Mouse (Mus musculus) yolk sac, embryonic 10.5 days (tissue): ENCODE data around the gene Gm44503.

Experiments
- DNase-seq: peaks from one replicate; pipeline ENCODE4 v3.0.0-alpha.2; 2017; ENCODE audit warnings: low spot score

Gm44503 gene

DNA sequence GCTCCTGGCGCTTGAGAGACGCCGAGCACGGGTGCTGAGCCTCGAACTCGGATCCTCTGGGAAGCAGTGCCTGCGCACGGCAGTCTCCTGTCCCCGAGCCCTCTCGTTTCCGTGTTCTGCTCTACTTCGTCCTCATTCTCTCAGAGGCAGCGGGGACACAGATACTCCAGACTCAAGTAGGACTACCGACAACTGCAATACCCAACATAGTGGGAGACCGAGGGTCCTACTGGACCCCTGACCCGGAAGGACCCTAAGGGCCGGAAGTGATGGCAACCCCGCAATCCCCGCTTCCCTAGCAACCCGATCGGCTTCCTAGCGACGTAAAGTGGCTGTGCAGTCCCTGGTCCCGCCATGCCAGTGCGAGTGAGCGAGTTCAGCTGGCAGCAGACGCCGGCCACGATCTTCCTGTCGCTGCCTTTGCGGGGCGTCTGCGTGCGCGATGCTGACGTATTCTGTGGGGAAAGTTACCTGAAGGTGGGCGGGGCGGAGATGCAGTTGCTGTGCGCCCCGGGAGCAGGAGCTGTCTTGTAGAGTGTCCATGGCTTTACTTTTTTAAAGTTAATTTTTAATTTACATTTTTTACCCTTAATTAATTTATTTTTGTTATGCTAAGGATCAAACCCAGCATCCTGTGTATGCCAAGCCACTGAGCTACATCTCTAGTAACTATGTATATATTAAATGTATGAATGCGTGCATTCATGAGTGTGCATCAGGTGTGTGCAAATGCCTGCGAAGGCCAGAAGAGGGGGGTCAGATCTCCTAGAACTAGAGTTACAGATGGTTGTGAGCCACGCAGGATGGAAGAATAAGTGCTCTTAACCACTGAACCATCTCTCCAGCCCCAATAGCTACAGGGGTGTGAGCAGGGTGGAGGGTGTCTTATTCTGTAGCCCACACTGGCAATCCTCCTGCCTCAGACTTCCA is at the start of gene Gm44503, which contains the start of gene Dyx1c1:
Gm44503 (plus strand) TSS at position 332 of the 930 bp plus-strand sequence.
Dyx1c1 (plus strand) TSS at position 265 of the 930 bp plus-strand sequence.
- peak; percentile 87 for DNase-seq

DNA sequence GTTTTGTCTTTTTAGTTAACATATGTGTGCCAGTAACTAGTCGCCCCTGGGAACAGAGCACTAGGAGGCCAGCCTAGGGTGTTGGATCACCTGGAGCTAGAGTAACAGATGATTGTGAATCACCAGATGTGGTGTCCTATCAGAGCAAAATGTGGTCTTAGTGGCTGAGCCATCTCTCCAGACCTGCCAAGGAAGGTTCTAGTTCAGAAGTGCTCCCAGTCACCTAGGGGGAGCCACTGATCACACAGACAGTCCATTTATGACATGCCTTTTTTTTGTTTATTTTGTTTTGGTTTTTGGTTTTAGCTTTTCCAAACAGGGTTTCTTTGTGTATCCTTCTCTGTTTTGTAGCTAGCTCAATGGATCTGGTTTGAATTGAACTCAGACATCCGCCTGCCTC is 47.3 kb upstream of the Gm44503 start:
- no peak for DNase-seq

- no peak for DNase-seq
Observed at GRCm38 (mm10) chr9:72913551-72913950, 45.1 kb upstream of the Gm44503 start.

GRCm38 (mm10) chr9:72915728-72916127 is 42.9 kb upstream of the Gm44503 start:
- no peak for DNase-seq

- DNase-seq, result no peak
Observed at GRCm38 (mm10) chr9:72923068-72923467, 35.6 kb upstream of the Gm44503 start.

DNA sequence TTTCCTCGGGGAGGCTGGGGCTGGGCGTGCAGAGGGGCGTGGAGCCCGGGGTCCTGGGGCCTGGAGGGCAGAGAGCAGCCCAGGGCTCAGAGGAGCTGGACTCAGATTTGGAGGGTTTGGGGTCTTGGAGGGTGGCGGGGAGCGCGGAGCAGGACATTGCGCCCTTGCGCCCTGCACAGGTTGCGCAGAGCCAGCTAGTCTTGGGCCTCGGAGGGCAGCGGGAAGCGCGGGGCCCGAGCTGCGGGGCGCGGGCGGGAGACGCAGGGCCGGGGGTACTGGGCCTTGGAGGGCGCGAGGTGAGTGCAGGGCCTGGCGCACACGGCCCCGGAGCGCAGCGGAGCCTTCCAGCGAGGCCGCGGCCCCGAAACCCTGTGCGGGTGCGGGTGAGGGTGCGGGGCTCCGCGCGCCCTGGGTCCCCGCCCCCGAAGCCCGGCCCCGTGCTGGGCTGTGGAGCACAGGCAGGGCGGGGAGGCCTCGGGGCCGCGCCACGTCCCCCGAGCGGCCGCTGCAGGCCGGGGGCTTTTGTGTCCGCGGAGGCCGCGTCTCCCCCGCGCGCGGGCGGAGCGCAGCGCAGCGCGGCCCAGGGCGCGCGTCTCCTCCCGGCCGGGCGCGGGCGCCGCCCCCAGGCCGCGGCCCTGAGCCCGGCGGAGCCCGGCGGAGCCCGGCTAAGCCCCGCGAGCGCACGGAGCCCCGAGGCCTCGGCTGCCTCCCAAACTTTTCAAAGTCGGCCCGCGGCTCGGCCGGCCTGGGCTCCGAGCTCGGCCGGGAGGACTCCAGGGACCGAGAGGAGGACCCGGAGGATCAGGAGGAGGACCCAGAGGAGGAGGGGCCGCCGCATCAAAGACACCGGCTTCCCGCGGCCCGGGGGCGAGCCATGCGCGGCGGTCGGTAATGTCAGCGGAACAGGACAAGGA is 33.4 kb upstream of the Gm44503 start, which contains the start of gene Pygo1:
Pygo1 (plus strand) TSS at position 625 of the 914 bp plus-strand sequence.
- peak; percentile 63 for DNase-seq

DNA sequence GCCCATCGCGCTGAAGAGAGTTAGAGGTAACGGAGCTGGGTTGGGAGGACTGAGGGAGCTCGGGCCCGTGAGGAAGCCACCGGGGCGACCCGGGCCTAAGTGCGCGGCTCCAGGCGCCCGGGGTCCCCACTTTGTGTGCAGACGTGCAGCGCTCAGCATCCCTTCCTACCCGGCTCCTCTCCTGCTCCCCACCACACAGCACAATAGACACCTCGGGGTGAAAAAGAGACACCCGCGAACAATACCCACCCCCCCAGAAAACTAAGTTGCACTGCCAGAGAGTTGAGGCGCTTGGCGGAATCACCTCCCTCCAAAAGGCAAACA is 32.8 kb upstream of the Gm44503 start:
- DNase-seq, result no peak

DNA sequence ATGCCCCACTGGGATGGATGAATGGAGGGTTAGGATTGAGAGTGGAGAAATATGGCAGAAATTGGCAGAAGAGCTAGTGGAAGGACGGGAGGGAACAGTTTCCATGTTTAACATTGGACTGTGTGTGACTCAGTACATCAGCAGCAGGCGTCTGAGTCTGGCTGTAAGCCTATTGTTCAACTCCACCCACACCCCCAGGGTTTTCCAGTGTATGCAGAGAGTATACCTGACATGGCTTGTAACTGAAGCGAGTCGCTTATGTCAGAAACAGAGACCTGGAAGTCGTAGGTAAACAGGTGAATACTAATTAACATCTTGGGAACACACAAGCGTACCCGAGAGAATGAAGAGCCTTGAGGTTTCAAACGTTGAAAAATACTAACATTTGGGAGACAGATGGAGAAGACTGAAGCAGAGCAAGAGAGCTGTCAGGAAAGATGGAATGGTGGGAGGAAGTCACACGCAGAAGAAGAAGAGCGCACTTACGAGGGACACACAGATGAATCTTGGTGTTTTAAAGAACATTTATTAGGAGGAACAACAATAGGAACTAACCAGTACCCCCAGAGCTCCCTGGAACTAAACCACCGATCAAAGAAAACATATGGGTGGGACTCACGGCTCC is 27.4 kb upstream of the Gm44503 start:
- no peak for DNase-seq

DNA sequence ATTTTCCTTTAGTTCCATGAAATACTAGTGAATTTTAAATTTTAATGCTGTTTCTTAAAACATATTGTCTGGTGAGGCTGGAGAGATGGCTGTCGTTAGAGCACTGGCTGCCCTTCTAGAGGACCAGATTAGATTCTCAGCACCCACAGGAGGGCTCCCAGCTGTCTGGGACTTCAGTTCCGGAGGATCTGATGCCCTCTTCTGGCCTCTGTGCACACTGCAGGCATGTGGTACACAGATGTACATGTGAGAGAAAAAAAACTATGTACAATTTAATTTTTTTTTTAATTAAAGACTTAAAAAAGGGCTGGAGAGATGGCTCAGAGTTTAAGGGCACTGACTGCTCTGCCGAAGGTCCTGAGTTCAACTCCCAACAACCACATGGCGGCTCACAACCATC is 23.3 kb upstream of the Gm44503 start:
- no peak for DNase-seq

GRCm38 (mm10) chr9:72936301-72936700 is 22.4 kb upstream of the Gm44503 start:
- DNase-seq, result no peak

DNA sequence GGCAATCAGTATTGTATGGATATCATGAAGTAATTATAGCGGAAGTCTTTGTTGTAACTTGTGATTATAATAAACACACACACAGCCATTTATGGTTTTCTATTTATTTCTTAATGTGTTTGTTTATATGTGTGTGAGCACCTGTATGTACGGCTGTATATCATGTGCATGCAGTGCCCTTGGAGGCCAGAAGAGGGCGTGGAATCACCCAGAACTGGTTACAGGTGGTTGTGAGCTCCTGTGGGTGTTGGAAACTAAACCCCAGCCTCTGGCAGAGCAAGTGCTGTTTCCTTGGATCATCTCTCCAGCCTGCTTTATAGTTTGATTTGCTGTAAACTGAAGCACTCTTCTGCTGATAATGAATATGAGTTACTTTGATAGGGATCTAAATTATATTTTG is 15.2 kb upstream of the Gm44503 start:
- DNase-seq, result no peak

- DNase-seq, result no peak
Observed at GRCm38 (mm10) chr9:72944286-72944685, 14.4 kb upstream of the Gm44503 start.

GRCm38 (mm10) chr9:72947010-72947409 is 11.6 kb upstream of the Gm44503 start:
- DNase-seq, result no peak

GRCm38 (mm10) chr9:72949572-72949971 is 9.1 kb upstream of the Gm44503 start:
- DNase-seq, result no peak

DNA sequence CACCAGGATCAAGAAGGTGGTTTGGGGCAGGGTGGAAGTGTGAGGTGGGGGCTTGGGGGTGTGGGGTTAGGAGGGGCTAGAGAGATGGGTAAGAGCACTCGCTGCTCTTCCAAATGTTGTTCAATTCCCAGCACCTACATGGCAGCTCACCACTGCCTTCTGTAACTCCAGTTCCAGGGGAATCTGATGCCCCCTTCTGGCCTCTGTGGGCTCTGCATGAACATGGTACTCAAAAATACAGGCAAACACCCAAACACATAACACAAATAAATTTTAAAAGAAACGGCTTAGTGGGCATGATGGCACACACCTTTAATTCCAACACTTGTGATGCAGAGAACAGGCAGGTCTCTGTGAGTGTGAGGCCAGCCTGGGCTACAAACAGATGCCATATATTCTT is 3.9 kb upstream of the Gm44503 start:
- DNase-seq, result no peak

- no peak for DNase-seq
Observed at GRCm38 (mm10) chr9:72955546-72955945, 3.1 kb upstream of the Gm44503 start.

- peak; percentile 79 for DNase-seq
Observed at GRCm38 (mm10) chr9:72961346-72961745, 2.7 kb downstream of the Gm44503 start.

- DNase-seq, result peak; percentile 34
Observed at GRCm38 (mm10) chr9:72961959-72962358, 3.3 kb downstream of the Gm44503 start.

DNA sequence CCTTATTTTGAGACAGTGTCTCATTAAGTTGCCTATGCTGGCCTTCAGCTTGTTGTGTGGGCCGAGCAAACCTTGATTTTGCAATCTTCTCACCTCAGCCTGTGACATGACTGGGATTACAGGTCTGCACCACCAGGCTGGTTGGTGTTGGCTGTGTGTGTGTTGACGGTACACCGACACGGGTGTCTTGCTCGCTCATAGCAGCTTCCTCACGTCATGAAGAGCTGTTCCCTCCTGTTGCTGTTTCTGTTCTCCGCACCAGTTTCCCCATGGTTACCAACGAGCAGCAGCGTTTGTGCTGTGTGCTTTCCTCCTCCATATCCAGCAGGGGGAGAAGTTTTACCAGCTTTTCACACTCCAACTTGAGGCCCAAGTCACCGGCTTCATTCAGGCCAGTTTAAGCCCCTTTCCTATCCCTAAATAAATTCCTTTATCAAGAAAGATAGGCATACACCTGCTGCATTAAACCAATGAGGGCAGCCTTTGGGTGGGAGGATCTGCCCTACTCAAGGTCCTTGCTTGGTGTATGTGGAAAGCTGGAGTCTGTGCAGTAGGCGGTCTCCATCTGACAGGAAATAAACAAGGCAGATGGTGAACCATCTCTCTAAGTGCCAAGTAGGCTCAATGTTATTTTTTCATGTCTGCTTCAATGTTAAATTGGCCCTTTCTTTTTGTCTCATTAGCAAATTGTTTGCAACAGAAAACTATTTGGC is 9.9 kb downstream of the Gm44503 start:
- peak; percentile 42 for DNase-seq

DNA sequence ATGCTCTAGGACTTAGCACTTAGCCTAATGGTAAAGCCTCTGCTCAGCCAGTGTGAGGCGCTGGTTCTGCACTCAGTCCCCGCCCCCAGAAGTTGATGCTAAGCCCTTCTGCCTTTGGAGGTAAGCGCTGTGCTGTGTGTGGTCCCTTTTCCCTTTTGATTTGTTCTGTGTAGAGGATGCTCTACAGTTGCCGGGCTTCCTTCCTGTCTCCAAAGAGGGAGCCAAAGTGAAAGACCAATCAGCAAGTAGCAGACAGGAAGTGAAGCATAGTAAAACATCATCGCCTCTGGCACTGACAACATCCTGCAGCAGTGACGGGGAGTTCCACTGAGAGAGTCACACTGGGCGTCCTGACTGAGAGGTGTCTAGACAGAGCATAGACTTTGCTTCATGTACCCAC is 11.2 kb downstream of the Gm44503 start:
- DNase-seq, result no peak

- DNase-seq, result no peak
Observed at GRCm38 (mm10) chr9:72972435-72972834, 13.8 kb downstream of the Gm44503 start.

DNA sequence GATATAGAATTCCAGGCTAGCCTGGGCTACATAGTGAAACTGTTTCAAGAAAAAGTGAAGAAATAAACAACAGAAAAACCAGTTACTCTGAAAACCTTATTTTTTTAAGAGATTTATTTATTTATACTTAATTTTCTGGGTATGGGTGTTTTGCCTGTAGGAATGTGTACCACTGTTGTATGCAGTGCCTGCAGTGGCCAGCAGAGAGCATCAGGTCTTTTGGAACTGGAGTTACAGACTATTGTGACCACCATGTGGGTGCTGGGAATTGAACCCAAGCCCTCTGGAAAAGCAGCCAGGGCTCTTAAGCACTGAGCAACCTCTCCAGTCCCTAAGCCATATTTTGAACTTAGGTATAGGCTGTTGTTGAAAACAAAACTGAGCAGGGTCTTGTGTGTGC is 14.3 kb downstream of the Gm44503 start:
- DNase-seq, result no peak
